Mouse (Mus musculus) ES-E14 (cell line): ENCODE results near the gene Cfap57.

ENCODE experiments used
- HCFC1 ChIP-seq: IDR thresholded peaks from 2 replicates; pipeline ENCODE4 v1.6.1; 2012; ENCODE audit warnings: low read length, inconsistent platforms, borderline replicate concordance; ENCODE audit not compliant: insufficient read depth
- ZNF384 ChIP-seq: IDR thresholded peaks from 2 replicates; pipeline ENCODE4 v1.6.1; 2012; ENCODE audit warnings: low read depth, low read length, inconsistent platforms

GRCm38 (mm10) chr4:118658652-118659051, 38.1 kb upstream of the Cfap57 start, which contains the start of gene Olfr62:
- TF ChIP-seq HCFC1, result no peak
- TF ChIP-seq ZNF384, result no peak
